Mouse (Mus musculus): ENCODE data around the gene E130218I03Rik. TPM values are rescaled to one million over a fixed set of nuclear protein-coding genes. Genes with fewer than 3 reads are reported as not detected.

E130218I03Rik gene
- polyA plus RNA-seq, 1 experiment = not detected

- no peak for DNase-seq (ENCODE audit: low read depth in 1 of 2, low spot score in 2 of 2)
- TF ChIP-seq POLR2A (IDR thresholded peaks at IDR 0.05; ENCODE audit: low read depth, low read length) = no peak
- no peak for TF ChIP-seq CTCF (IDR thresholded peaks at IDR 0.05; ENCODE audit: extremely low read depth, insufficient read depth, insufficient read length, insufficient replicate concordance)
- Histone ChIP-seq H3K27me3 (ENCODE audit: control insufficient read depth, insufficient read depth, low read length) (no peaks in the 10 kb centered on the region), H3K4me3 (ENCODE audit: extremely low read depth, insufficient read depth, insufficient read length) (no peak within 1 kb of the TSS), H3K36me3 (ENCODE audit: control insufficient read depth, insufficient read depth, low read length) (no peaks in the 10 kb centered on the region), H3K27ac (ENCODE audit: insufficient read depth, low read length) (no peak within 1 kb of the TSS), H3K4me1 (ENCODE audit: control insufficient read depth, insufficient read depth, insufficient read length) (no peaks in the 10 kb centered on the region)
- WGBS = 83% methylated on average over 8 of the region's 8 CpGs
These were observed 16.3 kb upstream of the E130218I03Rik start, which contains the start of gene Catsper4 for GRCm38 (mm10) chr4:134227194-134227593. Catsper4 (minus strand) TSS chr4:134227383.

DNA sequence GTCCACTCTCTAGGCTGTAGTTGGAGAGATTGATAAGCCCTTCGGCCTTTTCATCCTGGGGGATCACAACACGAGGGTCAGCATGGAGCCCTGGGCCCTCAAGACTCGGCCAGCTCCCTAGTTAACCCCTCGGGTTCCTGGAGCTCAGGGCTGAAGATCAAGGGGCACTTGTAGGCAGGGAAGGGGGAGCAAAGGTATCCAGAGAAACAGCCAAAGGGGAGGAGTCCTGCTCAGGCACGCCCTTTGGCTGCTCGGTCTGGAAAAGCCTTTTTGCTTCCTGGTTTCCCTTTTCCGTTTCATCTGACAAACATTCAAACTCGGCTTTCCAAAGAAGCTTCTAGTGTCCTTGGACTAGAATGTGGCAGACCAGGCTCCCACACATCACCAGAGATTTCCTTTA lies 13.0 kb upstream of the E130218I03Rik start:
- DNase-seq (ENCODE audit: low read depth in 1 of 2, low spot score in 2 of 2) = no peak
- Histone ChIP-seq H3K4me1 (ENCODE audit: control insufficient read depth, insufficient read depth, insufficient read length) (no peaks in the 10 kb centered on the region), H3K27ac (ENCODE audit: insufficient read depth, low read length) (no peak overlapping the region), H3K36me3 (ENCODE audit: control insufficient read depth, insufficient read depth, low read length) (no peaks in the 10 kb centered on the region), H3K27me3 (ENCODE audit: control insufficient read depth, insufficient read depth, low read length) (no peaks in the 10 kb centered on the region), H3K4me3 (ENCODE audit: extremely low read depth, insufficient read depth, insufficient read length) (no peak overlapping the region)
- 64% methylated on average over 8 of the region's 8 CpGs for WGBS
- TF ChIP-seq POLR2A (IDR thresholded peaks at IDR 0.05; ENCODE audit: low read depth, low read length) = no peak
- no peak for TF ChIP-seq CTCF (IDR thresholded peaks at IDR 0.05; ENCODE audit: extremely low read depth, insufficient read depth, insufficient read length, insufficient replicate concordance)

DNA sequence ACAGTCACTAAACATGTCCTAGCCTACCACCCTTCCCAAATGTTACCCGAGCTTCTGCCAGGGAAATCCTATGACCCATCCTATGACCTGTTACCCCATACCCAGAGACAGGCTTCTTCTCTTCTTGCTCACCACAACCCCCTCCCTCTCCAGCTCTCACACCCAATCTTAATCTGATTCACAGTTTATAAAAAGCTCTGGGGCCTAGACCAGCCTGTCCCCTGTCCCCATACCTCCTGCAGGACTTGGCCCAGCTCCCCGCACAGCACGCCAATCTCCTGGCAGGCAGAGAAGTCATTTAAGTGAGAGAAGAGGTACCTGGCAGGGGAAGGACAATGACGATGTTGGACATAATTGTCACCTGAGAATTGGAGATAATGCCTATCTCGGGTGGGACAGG lies 8.6 kb upstream of the E130218I03Rik start:
- H3K27ac ChIP-seq (ENCODE audit: insufficient read depth, low read length) = no peak overlapping the region
- H3K4me3 ChIP-seq (ENCODE audit: extremely low read depth, insufficient read depth, insufficient read length) = no peak overlapping the region
- no peaks in the 10 kb centered on the region for H3K36me3 ChIP-seq (ENCODE audit: control insufficient read depth, insufficient read depth, low read length)
- no peak for TF ChIP-seq CTCF (IDR thresholded peaks at IDR 0.05; ENCODE audit: extremely low read depth, insufficient read depth, insufficient read length, insufficient replicate concordance)
- TF ChIP-seq POLR2A (IDR thresholded peaks at IDR 0.05; ENCODE audit: low read depth, low read length) = no peak
- no peaks in the 10 kb centered on the region for H3K4me1 ChIP-seq (ENCODE audit: control insufficient read depth, insufficient read depth, insufficient read length)
- WGBS = 76% methylated on average over 5 of the region's 5 CpGs
- no peak for DNase-seq (ENCODE audit: low read depth in 1 of 2, low spot score in 2 of 2)
- no peaks in the 10 kb centered on the region for H3K27me3 ChIP-seq (ENCODE audit: control insufficient read depth, insufficient read depth, low read length)

DNA sequence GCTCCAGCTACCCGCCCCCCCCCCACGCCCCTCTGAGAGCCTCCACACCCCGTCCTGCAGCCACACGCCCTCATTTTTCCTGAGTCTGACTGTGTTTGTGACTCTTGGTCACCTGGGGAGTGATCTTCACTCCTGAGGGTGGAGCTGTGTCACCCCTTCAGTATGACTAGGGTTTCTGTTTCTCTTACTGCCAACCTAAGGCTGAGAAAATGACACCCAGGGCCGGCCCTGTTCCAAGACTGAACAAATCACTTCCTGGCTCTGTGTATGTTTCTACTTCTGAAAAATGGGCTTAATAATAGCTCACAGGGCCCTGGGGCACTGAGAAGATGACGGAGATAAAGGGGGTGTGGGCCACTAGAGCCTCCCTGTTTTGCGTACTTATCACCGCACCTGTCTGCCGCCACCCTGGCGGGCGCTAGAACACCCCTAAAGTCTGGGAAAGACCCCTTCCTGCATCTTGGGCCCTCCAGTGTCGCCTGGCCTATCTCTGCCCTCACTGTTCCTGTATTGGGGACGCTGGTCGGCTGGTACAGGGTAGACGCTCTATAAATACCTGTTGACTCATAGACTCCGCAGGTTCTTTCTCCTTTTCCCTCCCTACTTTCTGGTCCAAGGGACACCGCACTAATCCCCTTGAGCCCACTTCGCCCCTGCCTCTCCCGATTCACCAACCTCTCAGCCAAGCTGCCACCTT lies 5.7 kb upstream of the E130218I03Rik start:
- Histone ChIP-seq H3K27ac (ENCODE audit: insufficient read depth, low read length) (no peak overlapping the region), H3K4me1 (ENCODE audit: control insufficient read depth, insufficient read depth, insufficient read length) (no peaks in the 10 kb centered on the region), H3K36me3 (ENCODE audit: control insufficient read depth, insufficient read depth, low read length) (no peaks in the 10 kb centered on the region), H3K4me3 (ENCODE audit: extremely low read depth, insufficient read depth, insufficient read length) (no peak overlapping the region), H3K27me3 (ENCODE audit: control insufficient read depth, insufficient read depth, low read length) (no peaks in the 10 kb centered on the region)
- TF ChIP-seq CTCF (IDR thresholded peaks at IDR 0.05; ENCODE audit: extremely low read depth, insufficient read depth, insufficient read length, insufficient replicate concordance) (no peak), POLR2A (IDR thresholded peaks at IDR 0.05; ENCODE audit: low read depth, low read length) (no peak)
- 71% methylated on average over 19 of the region's 19 CpGs for WGBS
- no peak for DNase-seq (ENCODE audit: low read depth in 1 of 2, low spot score in 2 of 2)

DNA sequence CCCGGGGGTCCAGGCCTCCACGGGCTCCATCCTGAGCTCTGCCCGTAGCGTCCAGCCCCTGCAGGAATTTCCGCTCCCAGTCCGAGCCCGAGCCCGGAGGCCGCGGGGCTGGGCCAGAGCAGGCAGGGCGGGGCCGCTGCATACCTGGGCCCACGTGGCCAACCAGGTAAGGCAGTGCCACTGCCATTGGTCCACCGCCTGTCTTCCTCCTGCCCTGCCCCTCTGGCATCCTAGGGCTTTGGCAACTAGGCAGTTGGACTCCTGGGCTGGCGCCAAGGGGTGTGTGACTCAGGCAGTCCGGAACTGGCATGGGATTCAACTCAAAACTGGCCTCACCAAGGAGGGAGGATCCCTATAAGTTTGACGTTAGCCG lies 5.2 kb upstream of the E130218I03Rik start, which contains the start of gene Cnksr1:
Gene Cnksr1, minus strand, starts transcription at position 121 of the 373 bp plus-strand sequence.
- H3K27ac ChIP-seq (ENCODE audit: insufficient read depth, low read length) = no peak within 1 kb of the TSS
- 26% methylated on average over 18 of the region's 18 CpGs for WGBS
- H3K36me3 ChIP-seq (ENCODE audit: control insufficient read depth, insufficient read depth, low read length) = no peaks in the 10 kb centered on the region
- no peak within 1 kb of the TSS for H3K4me3 ChIP-seq (ENCODE audit: extremely low read depth, insufficient read depth, insufficient read length)
- H3K27me3 ChIP-seq (ENCODE audit: control insufficient read depth, insufficient read depth, low read length) = no peaks in the 10 kb centered on the region
- TF ChIP-seq POLR2A (IDR thresholded peaks at IDR 0.05; ENCODE audit: low read depth, low read length) (no peak), CTCF (IDR thresholded peaks at IDR 0.05; ENCODE audit: extremely low read depth, insufficient read depth, insufficient read length, insufficient replicate concordance) (no peak)
- DNase-seq (ENCODE audit: low read depth in 1 of 2, low spot score in 2 of 2) = no peak
- no peaks in the 10 kb centered on the region for H3K4me1 ChIP-seq (ENCODE audit: control insufficient read depth, insufficient read depth, insufficient read length)

- WGBS = 22% methylated on average over 10 of the region's 10 CpGs
- no peaks in the 10 kb centered on the region for H3K27me3 ChIP-seq (ENCODE audit: control insufficient read depth, insufficient read depth, low read length)
- no peak for DNase-seq (ENCODE audit: low read depth in 1 of 2, low spot score in 2 of 2)
- H3K4me3 ChIP-seq (ENCODE audit: extremely low read depth, insufficient read depth, insufficient read length) = no peak overlapping the region
- H3K27ac ChIP-seq (ENCODE audit: insufficient read depth, low read length) = no peak overlapping the region
- H3K4me1 ChIP-seq (ENCODE audit: control insufficient read depth, insufficient read depth, insufficient read length) = no peaks in the 10 kb centered on the region
- TF ChIP-seq POLR2A (IDR thresholded peaks at IDR 0.05; ENCODE audit: low read depth, low read length) (no peak), CTCF (IDR thresholded peaks at IDR 0.05; ENCODE audit: extremely low read depth, insufficient read depth, insufficient read length, insufficient replicate concordance) (no peak)
- H3K36me3 ChIP-seq (ENCODE audit: control insufficient read depth, insufficient read depth, low read length) = no peaks in the 10 kb centered on the region
These were observed 4.8 kb upstream of the E130218I03Rik start for GRCm38 (mm10) chr4:134238686-134239085.

DNA sequence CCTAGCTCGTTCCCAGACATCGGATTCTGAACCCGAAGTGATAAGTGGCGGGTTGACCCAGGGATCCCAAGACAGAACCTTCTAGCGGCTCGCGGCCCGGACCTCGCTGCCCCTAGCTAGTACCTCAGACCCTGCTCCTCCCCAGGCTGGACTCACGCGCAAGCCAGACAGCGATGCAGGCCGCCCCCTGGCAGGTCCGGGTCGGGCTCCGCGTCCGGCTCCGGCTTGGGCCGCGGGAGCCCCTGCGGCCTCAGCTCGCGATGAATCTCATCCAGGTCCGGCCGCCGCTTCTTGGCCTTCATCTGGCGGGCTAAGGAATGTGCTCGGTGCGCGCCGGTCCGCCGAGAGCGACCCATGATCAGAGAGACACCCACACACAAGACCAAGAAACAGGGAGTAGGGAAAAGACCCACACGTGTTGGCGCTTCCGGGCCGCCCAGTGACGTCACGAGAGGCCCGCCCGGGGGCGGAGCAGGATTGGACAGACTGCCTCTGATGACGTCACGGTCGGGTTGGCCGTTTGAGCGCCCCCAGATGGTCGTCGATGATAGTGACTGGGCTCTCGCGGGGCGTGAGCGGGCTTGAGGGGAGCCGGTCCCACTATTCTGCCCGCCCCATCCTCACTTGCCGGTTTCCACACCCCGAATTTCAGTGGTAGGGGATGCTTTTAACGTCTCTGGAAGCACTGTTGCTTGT lies 1.8 kb downstream of the E130218I03Rik start, which contains the start of gene Zfp593:
Gene Zfp593, minus strand, starts transcription at position 445 of the 696 bp plus-strand sequence.
- Histone ChIP-seq H3K36me3 (ENCODE audit: control insufficient read depth, insufficient read depth, low read length) (no peaks in the 10 kb centered on the region), H3K4me3 (ENCODE audit: extremely low read depth, insufficient read depth, insufficient read length) (peak within 1 kb of the TSS; percentile 97), H3K4me1 (ENCODE audit: control insufficient read depth, insufficient read depth, insufficient read length) (peaks cover 4% of the 10 kb centered on the region; the same call in 1 of the 2 replicates), H3K27me3 (ENCODE audit: control insufficient read depth, insufficient read depth, low read length) (peaks cover 6% of the 10 kb centered on the region), H3K27ac (ENCODE audit: insufficient read depth, low read length) (no peak within 1 kb of the TSS)
- under 1% methylated on average over 60 of the region's 60 CpGs for WGBS
- TF ChIP-seq POLR2A (IDR thresholded peaks at IDR 0.05; ENCODE audit: low read depth, low read length) (no peak; the same call in 1 of the 2 replicates), CTCF (IDR thresholded peaks at IDR 0.05; ENCODE audit: extremely low read depth, insufficient read depth, insufficient read length, insufficient replicate concordance) (peak; percentile 86)
- DNase-seq (ENCODE audit: low read depth in 1 of 2, low spot score in 2 of 2) = peak; percentile 80 to 94
